8 mouse cellular contexts compared by ENCODE assay signal in the genomic region with DNA sequence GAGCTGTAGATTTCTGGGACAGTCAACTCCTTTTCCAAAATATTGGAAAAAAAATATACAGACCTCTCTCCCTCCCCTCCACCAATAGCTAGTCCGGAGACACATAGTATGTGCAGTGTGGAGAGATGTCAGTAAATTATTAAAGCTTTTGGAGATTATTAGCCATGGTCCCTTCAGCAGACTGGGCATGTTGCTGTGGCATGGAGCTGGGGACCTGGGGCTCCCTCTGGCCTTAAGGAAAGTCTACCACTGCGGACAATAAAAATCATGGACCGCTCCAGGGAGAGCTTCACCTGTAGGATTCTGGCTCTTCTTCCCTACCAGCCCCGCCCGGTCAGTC. TPM values are rescaled to one million over a fixed set of nuclear protein-coding genes. Genes with fewer than 3 reads are reported as not detected.
DNase-seq lines count a peak whose midpoint lies in the region; ATAC-seq and TF ChIP-seq lines count a peak whose summit lies in the region.

No protein-coding gene starts in this region.

- no peaks in the 10 kb centered on the region for H3K36me3 ChIP-seq in kidney, postnatal 0 days (ENCODE audit: insufficient read depth, low read length)
- H3K36me3 ChIP-seq in forebrain, embryonic 14.5 days (ENCODE audit: control insufficient read depth, insufficient read depth, low read length): no peaks in the 10 kb centered on the region
- H3K36me3 ChIP-seq in limb, embryonic 15.5 days: no peaks in the 10 kb centered on the region
- no peaks in the 10 kb centered on the region for H3K36me3 ChIP-seq in small intestine, adult 2 months (ENCODE audit: control insufficient read depth, insufficient read depth, low read length)

- peak overlapping the region; percentile 48 for H3K4me3 ChIP-seq in kidney, postnatal 0 days (replicated peaks; ENCODE audit: low read depth, low read length)
- H3K4me3 ChIP-seq in forebrain, embryonic 14.5 days (ENCODE audit: low read depth, low read length): peak overlapping the region; percentile 48
- peak overlapping the region; percentile 43 for H3K4me3 ChIP-seq in limb, embryonic 15.5 days
- peak overlapping the region; percentile 77 for H3K4me3 ChIP-seq in small intestine, adult 2 months (ENCODE audit: low read depth, low read length)

- H3K4me1 ChIP-seq in kidney, postnatal 0 days (replicated peaks; ENCODE audit: insufficient read depth, low read length): 0 out of 2 replicates have a peak, but pooled peaks cover 3% of the 10 kb centered on the region
- H3K4me1 ChIP-seq in forebrain, embryonic 14.5 days (ENCODE audit: control insufficient read depth, insufficient read depth, low read length): peaks cover 8% of the 10 kb centered on the region
- peaks cover 20% of the 10 kb centered on the region for H3K4me1 ChIP-seq in limb, embryonic 15.5 days
- H3K4me1 ChIP-seq in small intestine, adult 2 months (ENCODE audit: control insufficient read depth, insufficient read depth, insufficient read length, low read length): peaks cover 9% of the 10 kb centered on the region

- ATAC-seq in kidney, postnatal 0 days (replicated peaks; ENCODE audit: low FRiP score, low read depth): peak; percentile 73
- no peak for ATAC-seq in forebrain, embryonic 14.5 days
- ATAC-seq in limb, embryonic 15.5 days (ENCODE audit: insufficient number of reproducible peaks, low FRiP score, low TSS enrichment, low read depth): no peak

- no peak for TF ChIP-seq POLR2A in small intestine, adult 2 months (IDR thresholded peaks at IDR 0.05; ENCODE audit: low read depth, low read length)

- H3K27me3 ChIP-seq in kidney, postnatal 0 days (ENCODE audit: insufficient read depth, low read length): peaks cover 23% of the 10 kb centered on the region
- H3K27me3 ChIP-seq in forebrain, embryonic 14.5 days (replicated peaks; ENCODE audit: control insufficient read depth, insufficient read depth, low read length): peaks cover 44% of the 10 kb centered on the region
- peaks cover 77% of the 10 kb centered on the region for H3K27me3 ChIP-seq in limb, embryonic 15.5 days
- H3K27me3 ChIP-seq in small intestine, adult 2 months (ENCODE audit: control insufficient read depth, insufficient read depth, low read length): 0 out of 2 replicates have a peak, but pooled peaks cover 5% of the 10 kb centered on the region

- intact Hi-C loops in left cerebral cortex, postnatal 10 days (cut with DNase I): loop anchor here (5.0 kb wide), 1 partner anchor 95 kb away; no protein-coding TSS in a partner anchor

- H3K27ac ChIP-seq in kidney, postnatal 0 days: peak overlapping the region; percentile 79
- H3K27ac ChIP-seq in forebrain, embryonic 14.5 days (ENCODE audit: low read depth, low read length): no peak overlapping the region
- H3K27ac ChIP-seq in limb, embryonic 15.5 days: no peak overlapping the region
- peak overlapping the region; percentile 54 for H3K27ac ChIP-seq in small intestine, adult 2 months (ENCODE audit: insufficient read depth, low read depth, low read length)

- peak overlapping the region; percentile 83 for H3K4me2 ChIP-seq in kidney, postnatal 0 days (ENCODE audit: low read length)
- peak overlapping the region; percentile 97 for H3K4me2 ChIP-seq in forebrain, embryonic 14.5 days (ENCODE audit: low read length)
- peak overlapping the region; percentile 92 for H3K4me2 ChIP-seq in limb, embryonic 15.5 days

- no peak for TF ChIP-seq CTCF in kidney, postnatal 0 days (IDR thresholded peaks at IDR 0.05; ENCODE audit: low read depth)
- no peak for TF ChIP-seq CTCF in small intestine, adult 2 months (IDR thresholded peaks at IDR 0.05; ENCODE audit: extremely low read depth, insufficient read length, insufficient replicate concordance, low read depth, low read length)

- WGBS in kidney, postnatal 0 days: 10% methylated on average over 5 of the region's 5 CpGs
- WGBS in forebrain, embryonic 14.5 days: 17% methylated on average over 5 of the region's 5 CpGs
- WGBS in limb, embryonic 15.5 days: 12% methylated on average over 5 of the region's 5 CpGs
- 7% methylated on average over 5 of the region's 5 CpGs for WGBS in small intestine, adult 2 months

- no peak for DNase-seq in kidney, postnatal 0 days (ENCODE audit: low spot score)
- no peak for DNase-seq in kidney, postnatal 14 days
- DNase-seq in forebrain, embryonic 14.5 days (ENCODE audit: low spot score): no peak
- DNase-seq in layer of hippocampus, postnatal 36 days: no peak
- DNase-seq in embryo, embryonic 10 days (ENCODE audit: low spot score): no peak
- no peak for DNase-seq in left cerebral cortex, postnatal 10 days (ENCODE audit: extremely low spot score in 1 of 2, low spot score in 2 of 2)

- H3K9me3 ChIP-seq in kidney, postnatal 0 days (replicated peaks; ENCODE audit: low read length): no peaks in the 10 kb centered on the region
- H3K9me3 ChIP-seq in forebrain, embryonic 14.5 days (replicated peaks; ENCODE audit: control insufficient read depth, low read length): no peaks in the 10 kb centered on the region
- no peaks in the 10 kb centered on the region for H3K9me3 ChIP-seq in limb, embryonic 15.5 days

- peak overlapping the region; percentile 63 for H3K9ac ChIP-seq in kidney, postnatal 0 days (ENCODE audit: low read depth, low read length)
- peak overlapping the region; percentile 63 for H3K9ac ChIP-seq in forebrain, embryonic 14.5 days (ENCODE audit: low read length)
- H3K9ac ChIP-seq in limb, embryonic 15.5 days: no peak overlapping the region

RNA-seq across cellular contexts. Expression of gene Shank2, which starts 24.3 kb away (rescaled TPM):
- polyA plus RNA-seq in kidney, postnatal 0 days (2015; fragmentation: Nextera tagmentation; extraction: Ambion mirVana): 2.6 and 3.0 TPM in 2 replicates
- polyA plus RNA-seq in forebrain, embryonic 14.5 days (2014; fragmentation: Nextera tagmentation; extraction: Ambion mirVana): 4.6 and 5.6 TPM in 2 replicates
- polyA plus RNA-seq in limb, embryonic 15.5 days (2015; fragmentation: Nextera tagmentation; extraction: Ambion mirVana): 0.17 and 0.19 TPM in 2 replicates
- polyA plus RNA-seq in small intestine, adult 2 months (2012; rRNA removed): 2.1 and 2.4 TPM in 2 replicates
- total RNA-seq in layer of hippocampus, postnatal 36 days (2021): 100 to 1,000 TPM; 121 to 138 TPM
- 100 to 1,000 TPM; 162 to 172 TPM for total RNA-seq in left cerebral cortex, postnatal 10 days (2021)

Comparison
In these comparisons a context has a peak if more than half of its experiments do, and no peak if none do; other contexts are left out.
1. H3K27ac ChIP-seq: peak in kidney, postnatal 0 days (single experiment) and small intestine, adult 2 months (single experiment); none in forebrain, embryonic 14.5 days (single experiment) and limb, embryonic 15.5 days (single experiment).
2. Peak in every context shown above with its lines, with median percentiles within 50 percentile points of each other: H3K4me2 ChIP-seq and H3K4me3 ChIP-seq.